Comparison of ENCODE assay signal across 33 mouse cellular contexts in genomic region chr17:24046026-24046425, GRCm38 (mm10). TPM values are rescaled to one million over a fixed set of nuclear protein-coding genes. Genes with fewer than 3 reads are reported as not detected.
DNase-seq lines count a peak whose midpoint lies in the region; ATAC-seq and TF ChIP-seq lines count a peak whose summit lies in the region.
"Had no signal": no experiment of that assay in that cellular context is flagged by ENCODE, and none has a peak within 500 bp of the region (broad histone marks: within the 10 kb centered on the region; RNA-seq: fewer than 3 reads in every experiment).

No protein-coding gene starts in this region.

- ATAC-seq in liver, embryonic 11.5 days (replicated peaks; ENCODE audit: low FRiP score): 0 out of 2 replicates have a peak, but pooled peaks have one; percentile 49
- ATAC-seq in intestine, embryonic 16.5 days: 0 out of 2 replicates have a peak, but pooled peaks have one; percentile 10
- ATAC-seq in forebrain, embryonic 16.5 days: no peak
- ATAC-seq in CD4-positive, CD25-positive, alpha-beta regulatory T cell, adult 4 months: no peak
- ATAC-seq: forebrain, embryonic 15.5 days; hindbrain, embryonic 16.5 days; inflammation-experienced regulatory T-cells, adult 6 months had no signal

- no peak overlapping the region for H3K4me2 ChIP-seq in liver, embryonic 11.5 days
- H3K4me2 ChIP-seq in intestine, embryonic 16.5 days (ENCODE audit: low read depth, low read length): no peak overlapping the region
- no peak overlapping the region for H3K4me2 ChIP-seq in forebrain, embryonic 16.5 days (ENCODE audit: low read length)
- H3K4me2 ChIP-seq: embryonic facial prominence, embryonic 15.5 days; forebrain, embryonic 15.5 days; hindbrain, embryonic 12.5 days had no signal

- H3K9me3 ChIP-seq in liver, embryonic 11.5 days (ENCODE audit: control insufficient read depth, low read length): no peaks in the 10 kb centered on the region
- no peaks in the 10 kb centered on the region for H3K9me3 ChIP-seq in ES-E14 (ENCODE audit: control insufficient read depth, insufficient read depth, low read depth, low read length)
- no peaks in the 10 kb centered on the region for H3K9me3 ChIP-seq in intestine, embryonic 16.5 days (ENCODE audit: control insufficient read depth, low read length)
- H3K9me3 ChIP-seq in forebrain, embryonic 16.5 days (ENCODE audit: control insufficient read depth, low read length): no peaks in the 10 kb centered on the region
- H3K9me3 ChIP-seq: embryonic facial prominence, embryonic 15.5 days; forebrain, embryonic 10.5 days; forebrain, embryonic 15.5 days; G1E; heart, embryonic 10.5 days; hindbrain, embryonic 12.5 days had no signal

- no peak overlapping the region for H3K27ac ChIP-seq in liver, embryonic 11.5 days (ENCODE audit: low read depth, low read length)
- no peak overlapping the region for H3K27ac ChIP-seq in ES-E14 (ENCODE audit: insufficient read depth, low read depth, low read length, poor library complexity, severe bottlenecking)
- H3K27ac ChIP-seq in intestine, embryonic 16.5 days (ENCODE audit: low read length): no peak overlapping the region
- H3K27ac ChIP-seq in forebrain, embryonic 16.5 days (ENCODE audit: low read length): no peak overlapping the region
- H3K27ac ChIP-seq: embryonic facial prominence, embryonic 15.5 days; forebrain, embryonic 10.5 days; forebrain, embryonic 15.5 days; heart, embryonic 10.5 days; hindbrain, embryonic 12.5 days had no signal

- 34% methylated on average over 5 of the region's 5 CpGs for WGBS in liver, embryonic 11.5 days
- 34% methylated on average over 5 of the region's 5 CpGs for WGBS in intestine, embryonic 16.5 days
- 60% methylated on average over 5 of the region's 5 CpGs for WGBS in forebrain, embryonic 16.5 days

- no peaks in the 10 kb centered on the region for H3K27me3 ChIP-seq in liver, embryonic 11.5 days (replicated peaks; ENCODE audit: control insufficient read depth, insufficient read depth, low read length)
- H3K27me3 ChIP-seq in intestine, embryonic 16.5 days (replicated peaks; ENCODE audit: control insufficient read depth, insufficient read depth, low read length): no peaks in the 10 kb centered on the region
- no peaks in the 10 kb centered on the region for H3K27me3 ChIP-seq in forebrain, embryonic 16.5 days (replicated peaks; ENCODE audit: control insufficient read depth, insufficient read depth, low read length)
- H3K27me3 ChIP-seq: embryonic facial prominence, embryonic 15.5 days; forebrain, embryonic 15.5 days; hindbrain, embryonic 12.5 days had no signal

- H3K4me3 ChIP-seq in liver, embryonic 11.5 days (ENCODE audit: low read depth, low read length): no peak overlapping the region
- H3K4me3 ChIP-seq in ES-E14 (ENCODE audit: insufficient read depth in 1 of 2, low read depth in 1 of 2, low read length in 2 of 2, poor library complexity in 1 of 2, severe bottlenecking in 1 of 2): no peak overlapping the region
- H3K4me3 ChIP-seq in intestine, embryonic 16.5 days (ENCODE audit: low read length): no peak overlapping the region
- no peak overlapping the region for H3K4me3 ChIP-seq in forebrain, embryonic 16.5 days (replicated peaks; ENCODE audit: low read length)
- H3K4me3 ChIP-seq: embryonic facial prominence, embryonic 15.5 days; erythroblast, embryonic 14.5 days; forebrain, embryonic 10.5 days; forebrain, embryonic 15.5 days; heart, embryonic 10.5 days; hindbrain, embryonic 12.5 days had no signal

- no peaks in the 10 kb centered on the region; the same call in 1 of the 2 replicates for H3K4me1 ChIP-seq in liver, embryonic 11.5 days (replicated peaks; ENCODE audit: control insufficient read depth, insufficient read depth, low read length)
- peaks cover 2 to 13% of the 10 kb centered on the region in 2 experiments; a peak in 1 of 4 replicates for H3K4me1 ChIP-seq in ES-E14 (ENCODE audit: control insufficient read depth in 2 of 2, insufficient read depth in 2 of 2, low read length in 2 of 2, poor library complexity in 1 of 2)
- peaks cover 6% of the 10 kb centered on the region; the same call in 1 of the 2 replicates for H3K4me1 ChIP-seq in intestine, embryonic 16.5 days (ENCODE audit: control insufficient read depth, insufficient read depth, low read length)
- H3K4me1 ChIP-seq in forebrain, embryonic 16.5 days (replicated peaks; ENCODE audit: control insufficient read depth, insufficient read depth, low read length): no peaks in the 10 kb centered on the region
- H3K4me1 ChIP-seq: embryonic facial prominence, embryonic 15.5 days; forebrain, embryonic 10.5 days; forebrain, embryonic 15.5 days; heart, embryonic 10.5 days; hindbrain, embryonic 12.5 days had no signal

- no peak overlapping the region for H3K9ac ChIP-seq in liver, embryonic 11.5 days (ENCODE audit: low read depth, low read length)
- no peak overlapping the region for H3K9ac ChIP-seq in ES-E14 (ENCODE audit: insufficient read depth, low read depth, low read length, poor library complexity, severe bottlenecking)
- H3K9ac ChIP-seq in intestine, embryonic 16.5 days (ENCODE audit: low read depth, low read length): no peak overlapping the region
- H3K9ac ChIP-seq in forebrain, embryonic 16.5 days (replicated peaks; ENCODE audit: low read depth, low read length): no peak overlapping the region
- H3K9ac ChIP-seq: embryonic facial prominence, embryonic 15.5 days; forebrain, embryonic 15.5 days; hindbrain, embryonic 12.5 days had no signal

- no peak for DNase-seq in liver, embryonic 11.5 days (ENCODE audit: low spot score)
- DNase-seq in liver: no peak
- peak; percentile 56 for DNase-seq in ES-E14 (ENCODE audit: low read depth, low spot score)
- DNase-seq in yolk sac, embryonic 10.5 days (ENCODE audit: low spot score): peak; percentile 23
- no peak for DNase-seq in urinary bladder, adult 18-20 months (ENCODE audit: low spot score in 2 of 2)
- DNase-seq: B cell, adult 2 months; cerebellum, adult 11 months; cerebellum, adult 9-10 months; cerebellum, postnatal 36 days; embryo, embryonic 11 days; gastrocnemius, postnatal 10 days; heart, adult 18-20 months; heart, postnatal 10 days; heart, postnatal 4 days had no signal

- in situ Hi-C loops in ES-E14 (cut with MboI; ENCODE audit: low sequenced_read_pairs in 2 of 2, unreplicated experiment in 2 of 2): no loop called here

- H3K36me3 ChIP-seq in liver, embryonic 11.5 days (ENCODE audit: control insufficient read depth, insufficient read depth, low read length): peaks cover 7% of the 10 kb centered on the region; the same call in 1 of the 2 replicates
- peaks cover 18% of the 10 kb centered on the region for H3K36me3 ChIP-seq in ES-E14 (ENCODE audit: control insufficient read depth, insufficient read depth, low read length, poor library complexity, severe bottlenecking)
- 0 out of 2 replicates have a peak, but pooled peaks cover 5% of the 10 kb centered on the region for H3K36me3 ChIP-seq in intestine, embryonic 16.5 days (ENCODE audit: control insufficient read depth, insufficient read depth, low read length)
- H3K36me3 ChIP-seq in forebrain, embryonic 16.5 days (ENCODE audit: control insufficient read depth, insufficient read depth): peaks cover 14% of the 10 kb centered on the region

TF ChIP-seq in ES-E14, 5 proteins besides CTCF, POLR2A, EP300 and RAD21:
- TF ChIP-seq ZC3H11A (IDR thresholded peaks at IDR 0.05; ENCODE audit: borderline replicate concordance, low read depth, low read length) (no peak), ZNF384 (IDR thresholded peaks at IDR 0.05; ENCODE audit: low read depth, low read length) (peak; percentile 58; the same call in 1 of the 2 replicates), HCFC1 (IDR thresholded peaks at IDR 0.05; ENCODE audit: borderline replicate concordance, insufficient read depth, low read length) (0 out of 2 replicates have a peak, but pooled peaks have one; percentile 26)

RNA-seq across cellular contexts. Expression of gene Prss27, which starts 8.1 kb away (rescaled TPM):
- not detected in 2 replicates for polyA plus RNA-seq in liver, embryonic 11.5 days (2014; fragmentation: Nextera tagmentation; extraction: Ambion mirVana)
- 0.31 and 0.37 TPM in 2 replicates for total RNA-seq in ES-E14 (2012; rRNA removed)
- 0.11 and 0.17 TPM in 2 replicates for polyA plus RNA-seq in intestine, embryonic 16.5 days (2015; fragmentation: Nextera tagmentation; extraction: Ambion mirVana)
- 0.26 and 0.49 TPM in 2 replicates for polyA plus RNA-seq in forebrain, embryonic 16.5 days (2015; fragmentation: Nextera tagmentation; extraction: Ambion mirVana)
- polyA plus RNA-seq in CD4-positive, CD25-positive, alpha-beta regulatory T cell, adult 4 months (2017; shearing (Covaris generic)): not detected
- total RNA-seq: adrenal gland, postnatal 4 days; G1E; gastrocnemius, postnatal 10 days; gastrocnemius, postnatal 4 days; heart, adult 18-20 months; heart, postnatal 10 days; heart, postnatal 4 days had no signal
- polyA plus RNA-seq: brain, embryonic 14.5 days; embryonic facial prominence, embryonic 11.5 days; erythroblast, embryonic 14.5 days; frontal cortex, adult 2 months; G1E; heart, embryonic 14.5 days had no signal

RNA-seq across cellular contexts. Expression of gene Kctd5, which starts 27.3 kb away (rescaled TPM):
- polyA plus RNA-seq in liver, embryonic 11.5 days (2014; fragmentation: Nextera tagmentation; extraction: Ambion mirVana): 43.0 and 46.8 TPM in 2 replicates
- 34.6 and 42.3 TPM in 2 replicates for total RNA-seq in ES-E14 (2012; rRNA removed)
- 69.7 and 70.0 TPM in 2 replicates for polyA plus RNA-seq in intestine, embryonic 16.5 days (2015; fragmentation: Nextera tagmentation; extraction: Ambion mirVana)
- 94.0 and 98.5 TPM in 2 replicates for polyA plus RNA-seq in forebrain, embryonic 16.5 days (2015; fragmentation: Nextera tagmentation; extraction: Ambion mirVana)
- 1 to 10 TPM; 2.3 to 5.2 TPM for polyA plus RNA-seq in CD4-positive, CD25-positive, alpha-beta regulatory T cell, adult 4 months (2017; shearing (Covaris generic))

RNA-seq across cellular contexts. Expression of gene Prss22, which starts 48.1 kb away (rescaled TPM):
- 0.21 TPM in 1 of 2 replicates, not detected in the other for polyA plus RNA-seq in liver, embryonic 11.5 days (2014; fragmentation: Nextera tagmentation; extraction: Ambion mirVana)
- total RNA-seq in ES-E14 (2012; rRNA removed): 0.85 and 1.5 TPM in 2 replicates
- 0.13 and 0.26 TPM in 2 replicates for polyA plus RNA-seq in intestine, embryonic 16.5 days (2015; fragmentation: Nextera tagmentation; extraction: Ambion mirVana)
- polyA plus RNA-seq in forebrain, embryonic 16.5 days (2015; fragmentation: Nextera tagmentation; extraction: Ambion mirVana): not detected in 2 replicates
- polyA plus RNA-seq in CD4-positive, CD25-positive, alpha-beta regulatory T cell, adult 4 months (2017; shearing (Covaris generic)): not detected
- total RNA-seq: adrenal gland, adult 8-10 months; adrenal gland, postnatal 4 days; G1E; gastrocnemius, postnatal 10 days; gastrocnemius, postnatal 4 days; heart, adult 18-20 months; heart, postnatal 10 days; heart, postnatal 4 days had no signal
- polyA plus RNA-seq: brain, embryonic 14.5 days; forebrain, embryonic 15.5 days; G1E; heart, embryonic 14.5 days; hindbrain, embryonic 16.5 days; inflammation-experienced regulatory T-cells, adult 6 months had no signal

Comparison
In these comparisons a context has a peak if more than half of its experiments do, and no peak if none do; other contexts are left out.
1. ATAC-seq: peak in liver, embryonic 11.5 days (single experiment) and intestine, embryonic 16.5 days (single experiment); none in forebrain, embryonic 16.5 days (single experiment) and CD4-positive, CD25-positive, alpha-beta regulatory T cell, adult 4 months (single experiment).
2. DNase-seq: peak in ES-E14 (single experiment) and yolk sac, embryonic 10.5 days (single experiment); none in liver, embryonic 11.5 days (single experiment), liver (single experiment) and urinary bladder, adult 18-20 months (0 of 2).